Mouse (Mus musculus) liver, embryonic 18 days (tissue): ENCODE results near the gene Mpnd. TPM values are rescaled to one million over a fixed set of nuclear protein-coding genes. Genes with fewer than 3 reads are reported as not detected.

Source experiments
- polyA plus RNA-seq: library from polyadenylated mRNA; depleted of rRNA; stranded (reverse); fragments of >200 nt; gene quantifications from 2 replicates; pipeline ENCODE4 v1.2.3, GENCODE M21; 2012; rRNA removed

Mpnd gene
- polyA plus RNA-seq = 28.4 and 34.8 TPM in 2 replicates

GRCm38 (mm10) chr17:56005415-56006061 is at the start of gene Mpnd, which contains the start of gene Stap2:
TSS of gene Mpnd (plus strand) at chr17:56005711.
TSS of gene Stap2 (minus strand) at chr17:56005584.

DNA sequence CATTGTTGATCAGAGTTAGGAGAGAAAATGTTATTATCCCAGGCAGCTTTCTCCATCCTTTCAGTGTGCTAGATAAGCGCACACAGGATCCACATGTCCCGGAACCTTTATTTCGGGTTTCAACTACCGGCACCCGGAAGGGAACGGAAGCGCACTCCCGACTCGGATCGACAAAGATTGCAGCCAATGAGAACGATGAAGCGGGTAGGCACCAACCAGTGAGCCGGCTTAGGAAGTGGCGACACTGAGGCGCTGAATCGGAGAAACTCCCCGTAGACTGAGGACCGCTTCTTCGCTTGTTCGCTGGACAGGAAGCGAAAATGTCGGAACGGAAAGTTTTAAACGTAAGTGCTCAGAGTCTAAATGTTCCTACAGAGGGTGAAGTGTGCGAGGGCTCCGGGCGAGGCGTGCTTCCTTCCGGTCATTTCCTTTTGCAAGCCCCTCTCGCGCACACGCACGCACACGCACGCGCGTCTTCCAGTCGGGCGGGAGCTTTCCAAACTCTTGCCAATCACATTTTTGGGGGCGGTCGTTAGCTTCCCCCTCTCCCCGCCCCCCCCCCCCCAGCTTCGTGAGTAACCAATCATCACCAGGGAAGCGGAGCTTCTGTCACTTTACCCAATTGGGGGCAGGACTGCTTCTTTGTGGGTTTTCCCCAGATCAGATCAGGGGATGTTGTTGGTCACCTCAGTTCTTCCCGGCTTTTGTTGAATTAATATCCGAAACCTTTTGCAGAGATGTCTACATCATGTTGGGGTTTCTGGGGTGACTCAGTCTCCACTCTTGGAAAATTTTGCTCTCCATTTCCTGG is 46.4 kb upstream of the Mpnd start, which contains the start of gene Yju2:
TSS of gene Yju2 (plus strand) at position 182 of the 811 bp plus-strand sequence.

DNA sequence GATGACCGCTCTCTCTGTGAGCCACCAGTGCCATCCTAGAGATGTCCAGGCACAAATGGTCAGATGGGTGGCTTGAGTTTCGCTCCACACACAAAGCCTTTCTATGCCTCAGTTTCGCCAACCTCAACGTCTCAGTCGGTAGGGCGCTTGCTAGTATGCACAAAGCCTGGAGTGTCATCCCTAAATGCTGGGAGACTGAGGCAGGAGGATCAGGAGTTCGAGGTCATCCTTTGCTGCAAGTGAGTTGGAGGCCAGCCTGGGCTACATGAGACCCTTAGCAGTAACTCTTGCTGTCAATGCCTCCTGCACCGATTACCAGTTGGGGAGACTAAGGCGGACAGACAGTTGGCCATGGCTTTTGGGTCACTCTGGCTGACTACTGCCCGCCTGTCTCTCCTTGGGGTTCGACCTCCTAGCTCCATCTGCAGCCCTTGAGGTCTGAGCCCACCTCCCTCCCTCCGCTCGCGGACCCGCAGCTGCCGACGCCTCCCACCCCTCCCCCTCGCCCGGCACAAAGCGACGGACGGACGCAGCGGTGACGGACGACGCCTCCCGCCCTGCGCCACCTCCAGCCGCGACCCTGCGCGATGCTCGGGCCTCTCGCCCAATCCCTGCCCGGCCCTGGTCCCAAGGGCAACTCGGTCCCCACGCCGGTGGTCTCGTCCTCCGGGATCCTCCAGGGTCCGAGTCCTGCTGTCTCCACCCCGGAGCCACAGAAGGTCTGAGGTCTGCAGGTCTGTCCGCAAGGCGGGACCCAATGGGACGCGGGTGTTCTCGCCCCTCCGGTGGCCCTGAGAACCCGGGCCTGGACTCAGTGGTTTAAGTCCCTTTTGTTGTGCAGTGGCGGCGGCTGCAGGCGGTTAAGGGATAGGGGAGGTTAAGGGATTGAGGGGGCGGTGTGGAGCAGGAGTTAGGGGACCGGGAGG is 35.3 kb upstream of the Mpnd start, which contains the start of gene Shd:
TSS of gene Shd (plus strand) at position 502 of the 926 bp plus-strand sequence.

DNA sequence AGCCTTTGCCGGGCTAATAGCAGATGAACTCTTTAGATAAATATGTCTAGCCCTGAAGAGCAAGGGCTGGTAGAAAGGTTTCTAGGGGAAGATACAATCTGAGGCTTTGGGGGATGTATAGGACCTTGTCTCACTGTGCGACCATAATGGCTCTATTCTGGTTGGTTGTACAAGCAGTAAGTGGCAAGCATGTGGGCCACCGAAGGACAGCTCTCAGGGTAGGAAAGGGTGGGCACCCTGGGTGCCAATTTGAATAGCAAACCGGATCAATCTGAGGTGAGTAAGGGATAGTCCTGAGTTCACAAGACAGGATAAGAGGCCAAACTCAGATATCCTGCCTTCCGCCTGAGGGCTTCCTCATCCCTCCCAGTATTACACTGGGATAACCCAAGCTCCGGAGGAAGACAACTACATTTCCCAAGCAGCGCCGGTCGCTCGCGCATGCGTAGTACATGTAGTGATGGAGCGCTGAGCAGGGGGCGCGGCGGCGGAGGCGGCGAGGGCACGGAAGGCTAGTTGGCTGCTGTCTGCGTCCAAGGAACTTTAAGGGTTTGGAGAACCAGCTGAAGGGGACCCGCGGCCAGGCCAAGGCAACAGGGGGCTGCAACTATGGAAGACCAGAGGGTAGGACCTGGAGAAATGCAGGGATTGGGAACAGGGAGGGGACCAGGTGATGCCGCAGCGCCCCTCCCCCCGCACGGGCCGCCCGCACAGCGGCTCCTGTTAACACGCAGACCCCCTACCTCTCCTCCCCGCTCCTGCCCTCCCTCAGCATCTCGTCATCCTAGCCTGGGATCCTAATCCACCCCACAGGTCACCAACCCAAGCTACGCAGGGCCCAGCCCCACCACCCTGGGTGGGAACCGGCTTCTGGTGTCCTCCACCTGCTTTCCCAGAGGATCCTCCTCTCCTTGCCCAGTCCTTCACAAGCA is 19.2 kb upstream of the Mpnd start, which contains the start of gene Fsd1:
TSS of gene Fsd1 (plus strand) at position 480 of the 932 bp plus-strand sequence.

GRCm38 (mm10) chr17:56036176-56036900 is 30.8 kb downstream of the Mpnd start, which contains the start of gene Sh3gl1:
TSS of gene Sh3gl1 (minus strand) at chr17:56036635.

DNA sequence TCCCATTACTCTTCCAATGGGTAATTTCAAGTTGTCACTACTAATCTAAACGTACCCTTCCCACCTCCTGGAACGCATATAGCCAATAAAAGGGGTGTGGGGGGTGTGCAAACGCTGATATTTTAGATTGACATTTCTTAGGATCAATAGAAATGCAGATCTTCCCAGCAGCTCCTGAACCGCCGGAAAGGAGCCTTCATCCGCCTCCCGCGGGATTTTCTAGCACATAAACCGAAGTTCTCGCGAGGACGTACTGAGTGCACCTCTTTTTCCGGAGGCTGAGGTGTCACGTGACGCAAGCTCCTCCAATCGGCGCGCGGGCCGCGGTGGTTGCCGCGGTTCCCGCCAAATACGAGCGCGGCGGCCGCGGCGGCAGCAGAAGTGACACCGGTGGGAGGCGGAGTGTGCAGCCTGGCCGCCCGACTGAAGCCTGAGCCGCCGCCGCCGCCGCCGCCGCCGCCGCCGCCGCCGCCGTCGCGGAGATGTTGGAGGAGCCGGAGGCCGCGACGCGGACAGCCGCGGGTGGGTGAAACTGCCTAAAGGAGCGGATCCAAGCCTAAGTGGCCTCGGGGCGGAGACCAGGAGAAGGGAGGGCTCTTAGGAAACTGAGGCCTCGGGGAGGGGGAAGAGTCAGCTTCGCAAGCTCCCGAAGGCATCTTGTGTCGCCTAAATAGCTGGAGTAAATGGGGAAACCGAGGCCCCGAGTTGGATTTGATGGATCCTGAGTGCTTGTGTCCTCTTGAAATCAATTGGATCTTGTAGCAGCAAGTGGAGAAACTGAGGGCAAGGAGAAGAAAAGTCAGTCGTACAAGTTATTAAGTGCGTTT is 34.7 kb downstream of the Mpnd start, which contains the start of gene Chaf1a:
TSS of gene Chaf1a (plus strand) at position 410 of the 827 bp plus-strand sequence.

Other genes with a start within 250 kb of the Mpnd start
- gene Zfp119a, start 126.8 kb upstream of the Mpnd start, polyA plus RNA-seq = 0.96 and 1.3 TPM in 2 replicates
- gene Zfp959, start 113.6 kb upstream of the Mpnd start, polyA plus RNA-seq = 2.8 and 3.5 TPM in 2 replicates
- 1.1 and 1.5 TPM in 2 replicates for gene Zfp119b, start 56.2 kb upstream of the Mpnd start, polyA plus RNA-seq
- gene Ebi3, start 53.1 kb upstream of the Mpnd start, polyA plus RNA-seq = 9.9 and 13.9 TPM in 2 replicates
- 4.5 and 5.0 TPM in 2 replicates for gene Yju2, start 46.6 kb upstream of the Mpnd start, polyA plus RNA-seq
- gene Shd, start 35.2 kb upstream of the Mpnd start, polyA plus RNA-seq = 0.44 and 0.54 TPM in 2 replicates
- gene Fsd1, start 19.2 kb upstream of the Mpnd start, polyA plus RNA-seq = 0.07 and 0.12 TPM in 2 replicates
- gene Stap2, start 127 bp upstream of the Mpnd start, polyA plus RNA-seq = 15.6 and 16.5 TPM in 2 replicates
- gene Sh3gl1, start 30.9 kb downstream of the Mpnd start, polyA plus RNA-seq = 36.6 and 39.4 TPM in 2 replicates
- gene Chaf1a, start 34.7 kb downstream of the Mpnd start, polyA plus RNA-seq = 6.3 and 6.8 TPM in 2 replicates
- gene Ubxn6, start 69.3 kb downstream of the Mpnd start, polyA plus RNA-seq = 16.2 and 18.5 TPM in 2 replicates
- gene Hdgfl2, start 73.9 kb downstream of the Mpnd start, polyA plus RNA-seq = 21.8 and 24.8 TPM in 2 replicates
- 1.8 and 2.7 TPM in 2 replicates for gene Plin4, start 104.1 kb downstream of the Mpnd start, polyA plus RNA-seq
- 30.3 and 41.4 TPM in 2 replicates for gene Plin5, start 111.9 kb downstream of the Mpnd start, polyA plus RNA-seq
- 27.0 and 30.1 TPM in 2 replicates for gene Lrg1, start 116.3 kb downstream of the Mpnd start, polyA plus RNA-seq
- gene Sema6b, start 134.6 kb downstream of the Mpnd start, polyA plus RNA-seq = 3.1 and 4.3 TPM in 2 replicates
- gene Tnfaip8l1, start 156.8 kb downstream of the Mpnd start, polyA plus RNA-seq = 2.3 and 2.7 TPM in 2 replicates
- 55.4 and 56.7 TPM in 2 replicates for gene Mydgf, start 178.2 kb downstream of the Mpnd start, polyA plus RNA-seq
- 16.5 and 19.1 TPM in 2 replicates for gene Dpp9, start 213.2 kb downstream of the Mpnd start, polyA plus RNA-seq